Mouse (Mus musculus): ENCODE data around the gene Itgb8. TPM values are rescaled to one million over a fixed set of nuclear protein-coding genes. Genes with fewer than 3 reads are reported as not detected.

Itgb8 gene
- polyA plus RNA-seq (2017; shearing (Covaris generic)), result 1.6 TPM

GRCm38 (mm10) chr12:119238696-119239415, at the start of gene Itgb8:
TSS of gene Itgb8 (minus strand) at chr12:119238802.

Other genes with a start within 250 kb of the Itgb8 start
- not detected for gene Macc1, start 75.5 kb upstream of the Itgb8 start, polyA plus RNA-seq (2017; shearing (Covaris generic))

Measured in effector memory CD4-positive, alpha-beta T cell, adult 5 months (primary cell).